Mouse (Mus musculus) liver (tissue): ENCODE data around the gene Gm43518.

Experiments used
- DNase-seq: peaks from one replicate; pipeline ENCODE4 v3.0.0-alpha.2; 2020; ENCODE audit warnings: mixed read lengths

Gm43518 gene

GRCm38 (mm10) chr5:123927118-123927517 lies at the start of gene Gm43518:
Gene Gm43518, plus strand, starts transcription at chr5:123927418.
- no peak for DNase-seq

DNA sequence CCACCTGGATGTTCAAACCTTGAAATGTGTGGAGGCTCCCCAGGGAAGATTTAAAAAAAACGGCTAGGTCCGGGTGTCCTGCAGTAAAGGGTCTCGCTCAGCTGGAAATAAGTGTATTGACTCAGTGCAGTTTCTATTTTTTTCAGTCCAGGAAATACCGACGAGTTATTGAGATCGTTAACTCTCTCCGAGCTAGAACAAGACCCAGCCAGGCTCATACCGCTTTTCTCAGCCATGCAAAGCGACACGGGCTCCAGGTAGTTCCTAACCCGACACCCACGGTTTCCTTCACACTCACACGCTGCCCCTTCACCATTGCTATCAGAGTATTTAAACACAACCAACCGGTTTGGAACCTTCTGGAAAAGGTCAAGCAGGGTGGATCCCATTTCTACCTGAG lies 49.2 kb upstream of the Gm43518 start:
- no peak for DNase-seq

DNA sequence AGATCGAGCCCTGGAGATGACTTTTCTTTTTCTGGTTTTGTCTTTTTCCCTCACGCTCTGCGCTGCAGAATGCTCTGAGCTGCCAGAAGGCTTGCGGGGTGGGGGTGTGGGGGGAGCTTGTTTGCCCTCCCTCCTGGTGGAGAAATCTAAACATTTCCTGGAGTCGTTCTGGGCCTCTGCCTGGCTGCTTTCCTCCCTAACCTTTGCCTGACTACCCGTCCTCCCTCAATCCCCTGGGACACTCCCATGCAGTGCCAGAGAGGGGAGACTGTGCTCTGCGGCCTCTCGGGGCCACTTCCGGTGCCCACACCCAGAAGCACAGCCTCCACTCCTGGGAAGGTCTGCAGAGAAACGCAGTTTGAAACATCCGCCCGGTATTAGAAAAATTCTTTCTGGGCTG lies 47.3 kb upstream of the Gm43518 start, which contains the start of gene Hcar1:
TSS of gene Hcar1 (minus strand) at position 93 of the 400 bp plus-strand sequence.
- no peak for DNase-seq

DNA sequence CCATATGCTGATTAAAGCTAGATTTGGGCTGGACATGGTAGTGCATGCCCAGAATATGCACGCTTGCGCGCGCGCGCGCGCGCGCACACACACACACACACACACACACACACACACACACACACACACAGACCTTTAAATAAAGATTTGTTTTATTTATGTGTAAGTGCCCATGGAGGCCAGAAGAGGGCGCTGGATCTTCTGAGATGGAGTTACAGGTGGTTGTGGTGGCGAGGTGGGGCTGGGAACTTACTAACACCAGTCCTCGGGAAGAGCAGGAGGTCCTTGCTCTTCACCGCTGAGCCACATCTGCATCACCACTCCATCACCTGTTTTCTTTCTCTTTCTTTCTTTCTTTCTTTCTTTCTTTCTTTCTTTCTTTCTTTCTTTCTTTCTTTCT lies 46.4 kb upstream of the Gm43518 start:
- DNase-seq, result no peak

- no peak for DNase-seq
These were observed 43.3 kb upstream of the Gm43518 start for GRCm38 (mm10) chr5:123883891-123884290.

- no peak for DNase-seq
These were observed 42.9 kb upstream of the Gm43518 start for GRCm38 (mm10) chr5:123884332-123884731.

- DNase-seq, result no peak
These were observed 40.9 kb upstream of the Gm43518 start for GRCm38 (mm10) chr5:123886365-123886764.

- DNase-seq, result no peak
These were observed 36.9 kb upstream of the Gm43518 start for GRCm38 (mm10) chr5:123890312-123890711.

DNA sequence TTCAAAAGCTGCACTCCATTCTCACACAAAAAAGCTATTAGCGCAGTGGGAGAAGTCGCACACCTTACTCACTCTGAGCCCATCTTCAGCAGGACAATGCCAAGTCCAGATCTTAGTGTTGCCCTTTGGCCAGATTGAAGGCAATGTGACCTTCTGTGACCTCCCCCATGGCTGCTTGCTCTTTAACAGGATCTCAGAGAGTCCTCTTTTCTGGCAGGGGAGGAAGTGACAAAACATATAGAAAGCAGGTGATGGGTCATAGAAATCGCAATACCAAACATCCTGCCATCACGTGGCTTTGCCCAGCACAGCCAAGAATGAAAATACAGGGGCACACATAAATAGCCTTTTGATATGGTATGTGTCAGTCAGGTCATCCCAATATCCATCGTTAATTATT lies 36.2 kb upstream of the Gm43518 start:
- no peak for DNase-seq

DNA sequence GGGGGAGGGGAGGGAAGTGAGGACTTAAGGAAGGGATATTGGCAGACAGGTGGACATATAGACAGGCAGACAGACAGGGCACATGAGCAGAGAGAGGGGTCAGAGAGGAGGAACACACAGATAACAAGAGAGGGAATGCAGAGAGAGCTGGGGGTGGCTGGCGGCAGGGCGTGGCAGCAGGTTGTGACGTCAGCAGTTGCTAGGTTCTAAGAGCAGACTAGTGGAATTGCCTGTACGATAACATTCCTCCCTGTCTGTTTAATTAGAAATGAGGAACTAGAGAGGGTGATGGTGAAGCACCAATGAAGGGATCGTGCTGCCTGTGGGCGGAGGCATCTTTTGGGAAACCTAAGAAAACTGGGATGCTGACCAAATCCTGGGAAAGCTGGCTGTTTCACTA lies 35.5 kb upstream of the Gm43518 start:
- DNase-seq, result peak; percentile 37

GRCm38 (mm10) chr5:123893520-123893919 lies 33.7 kb upstream of the Gm43518 start:
- DNase-seq, result no peak

- no peak for DNase-seq
These were observed 30.8 kb upstream of the Gm43518 start for GRCm38 (mm10) chr5:123896395-123896794.

DNA sequence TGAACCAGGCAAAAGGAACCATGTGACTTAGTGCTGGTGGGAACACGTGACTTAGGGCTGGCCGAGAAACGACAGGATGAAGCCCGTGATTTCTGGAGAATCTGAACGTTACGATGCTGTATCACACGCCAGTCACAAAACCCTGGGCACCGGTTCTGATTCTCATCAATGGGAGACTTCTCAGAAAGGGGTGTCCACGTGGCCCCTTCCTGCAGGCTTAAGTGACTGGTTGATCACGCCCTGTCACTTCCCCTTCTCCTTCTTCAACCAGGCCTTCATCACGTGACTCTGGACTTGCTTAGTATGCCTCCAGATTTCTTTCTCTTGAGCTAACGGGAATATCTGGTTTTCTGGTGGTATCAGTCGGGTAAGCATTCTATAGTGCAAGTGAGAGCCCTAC lies 29.9 kb upstream of the Gm43518 start:
- DNase-seq, result no peak

GRCm38 (mm10) chr5:123904059-123904672 lies 23.1 kb upstream of the Gm43518 start:
- no peak for DNase-seq

DNA sequence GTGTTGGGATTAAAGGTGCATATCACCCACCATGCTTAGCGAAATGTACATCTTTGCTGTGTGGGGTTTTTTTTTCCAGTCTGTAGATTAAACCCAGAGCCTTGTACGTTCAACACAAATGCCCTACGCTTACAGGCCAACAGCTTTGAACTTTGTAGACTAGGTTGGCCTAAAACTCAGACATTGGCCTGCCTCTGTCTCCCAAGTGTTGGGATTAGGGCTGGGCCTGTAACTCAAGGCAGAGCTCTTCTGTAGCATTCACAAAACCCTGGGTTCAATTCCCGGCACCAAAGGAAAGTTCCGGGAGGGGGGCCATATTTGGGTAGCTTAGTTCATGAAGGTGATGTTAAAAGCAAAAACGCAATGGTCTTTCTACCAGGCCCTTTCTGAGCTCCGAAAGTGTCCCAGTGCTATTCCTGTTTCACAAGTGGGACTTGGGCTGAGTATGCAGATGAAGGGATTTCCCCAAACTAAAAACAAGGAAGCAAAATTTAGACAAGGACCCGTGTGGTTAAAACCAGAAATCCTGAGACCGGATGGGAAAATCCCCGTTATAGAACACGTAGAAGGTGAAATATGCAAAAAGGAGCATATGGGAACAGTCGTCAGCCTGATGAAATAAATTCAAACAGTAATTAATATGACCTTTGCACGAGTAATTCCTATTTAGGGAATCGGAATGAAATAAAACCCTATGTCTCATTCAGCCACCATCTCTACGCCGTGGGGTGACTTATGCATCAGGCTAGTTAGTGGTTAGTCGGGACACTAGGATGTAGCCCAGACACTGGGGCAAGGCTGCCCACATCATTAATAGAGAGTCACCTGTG lies 20.9 kb upstream of the Gm43518 start:
- no peak for DNase-seq

- DNase-seq, result peak; percentile 100
These were observed 20.1 kb upstream of the Gm43518 start, which contains the start of gene Denr for GRCm38 (mm10) chr5:123906976-123907630. Gene Denr, plus strand, starts transcription at chr5:123907175.

DNA sequence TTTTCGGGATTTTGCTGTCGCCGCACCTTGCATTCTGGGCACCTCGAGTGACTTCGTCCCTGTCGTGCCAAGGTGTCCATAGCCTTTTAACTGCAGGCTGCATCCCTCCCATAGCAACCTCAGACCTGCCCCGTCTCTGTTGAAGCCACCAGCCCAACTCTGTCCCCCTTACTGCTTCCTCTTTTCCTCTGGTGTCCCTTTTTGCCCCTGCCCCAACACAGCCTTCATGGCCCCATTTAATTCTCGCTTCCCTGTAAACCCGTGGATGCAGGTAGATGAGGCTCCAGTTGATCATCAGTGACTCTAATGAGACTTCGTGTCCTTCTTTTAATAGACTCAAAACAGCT lies 19.6 kb upstream of the Gm43518 start:
- no peak for DNase-seq

DNA sequence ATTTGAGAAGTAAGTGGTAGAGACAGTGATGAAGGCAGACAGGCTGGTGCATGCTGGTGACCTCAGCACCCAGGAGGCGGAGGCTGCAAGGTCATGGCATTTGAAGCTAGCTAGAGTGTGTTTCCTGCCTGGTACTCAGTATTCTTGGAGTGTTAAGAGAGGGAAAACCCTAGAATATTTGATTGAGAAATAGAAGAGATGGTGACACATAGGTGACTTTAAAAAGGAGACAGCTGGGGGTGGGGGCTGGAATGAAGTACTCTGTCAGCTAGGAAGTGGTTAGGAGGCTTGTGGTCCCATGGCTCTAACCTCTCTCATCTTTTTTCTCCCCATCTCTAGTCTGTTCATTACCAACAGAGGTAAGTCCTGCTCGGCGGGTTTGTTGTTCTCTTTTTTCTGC lies 12.4 kb upstream of the Gm43518 start:
- DNase-seq, result no peak

DNA sequence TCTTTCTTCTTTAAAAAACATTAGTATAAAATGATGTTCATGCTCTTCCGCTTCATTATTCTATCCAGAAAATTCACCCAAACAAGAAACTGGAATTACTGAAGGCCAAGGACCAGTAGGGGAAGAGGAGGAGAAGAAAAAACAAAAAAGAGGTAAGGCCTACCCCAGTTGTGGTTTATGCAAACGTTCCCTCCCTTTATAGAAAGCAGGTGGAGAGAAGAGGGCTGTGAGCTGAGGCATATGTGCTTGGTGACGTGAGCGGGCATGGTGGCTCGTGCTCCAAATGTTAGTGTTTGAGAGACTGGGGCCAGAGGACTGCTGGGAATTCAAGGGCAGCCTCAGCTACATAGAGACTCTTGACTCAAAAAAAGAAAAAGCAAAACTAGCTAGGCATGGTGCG lies 5.1 kb upstream of the Gm43518 start:
- no peak for DNase-seq

- peak; percentile 97 for DNase-seq
These were observed 3.3 kb downstream of the Gm43518 start, which contains the start of gene Ccdc62 for GRCm38 (mm10) chr5:123930508-123930989. Gene Ccdc62, plus strand, starts transcription at chr5:123930679.

DNA sequence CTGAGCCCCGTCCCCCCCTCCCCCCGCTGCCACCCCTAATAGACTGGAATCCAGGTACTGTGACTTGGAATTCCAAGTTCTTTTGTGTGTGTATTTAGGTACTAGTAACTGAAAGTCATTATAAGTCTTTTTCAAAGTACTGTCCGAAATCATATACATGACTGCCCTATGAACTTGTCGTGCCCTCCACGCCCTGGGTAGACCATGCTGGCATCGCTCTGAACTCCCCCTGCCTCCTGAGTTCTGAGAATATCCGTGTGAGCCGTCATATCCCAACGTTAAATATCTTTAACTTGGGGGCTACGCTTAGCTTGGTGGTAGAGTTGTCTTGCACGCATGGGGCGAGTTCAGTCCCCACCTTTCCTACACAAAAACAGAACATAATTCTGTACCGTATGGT lies 3.9 kb downstream of the Gm43518 start:
- DNase-seq, result no peak

GRCm38 (mm10) chr5:123932927-123933326 lies 5.7 kb downstream of the Gm43518 start:
- no peak for DNase-seq

- peak; percentile 71 for DNase-seq
These were observed 6.3 kb downstream of the Gm43518 start for GRCm38 (mm10) chr5:123933556-123933955.
